Mouse (Mus musculus) neural tube, embryonic 11.5 days (tissue): Measurements from ENCODE around the gene Lrrc8b. TPM values are rescaled to one million over a fixed set of nuclear protein-coding genes. Genes with fewer than 3 reads are reported as not detected.

Source experiments
- polyA plus RNA-seq: library from polyadenylated mRNA; unstranded; fragments of >200 nt; fragmentation: Nextera tagmentation; extraction: Ambion mirVana; gene quantifications from 2 replicates; pipeline ENCODE4 v1.2.1, GENCODE M21; 2014

The Lrrc8b gene
- polyA plus RNA-seq, 1 experiment from 2014 or later: 14.8 TPM

Other genes starting within 250 kb of the Lrrc8b start
- 0.12 and 0.32 TPM in 2 replicates for gene Gbp10, start 176.2 kb upstream of the Lrrc8b start, polyA plus RNA-seq
- gene Gm43302, start 122.1 kb upstream of the Lrrc8b start, polyA plus RNA-seq: 0.36 TPM in 1 of 2 replicates, not detected in the other
- 0.15 and 0.16 TPM in 2 replicates for gene Gbp6, start 122.1 kb upstream of the Lrrc8b start, polyA plus RNA-seq
- gene Lrrc8c, start 103.6 kb downstream of the Lrrc8b start, polyA plus RNA-seq: 12.2 TPM in 2 replicates